Mouse (Mus musculus) G1E (cell line): ENCODE measurements around the gene Tdrd9. TPM values are rescaled to one million over a fixed set of nuclear protein-coding genes. Genes with fewer than 3 reads are reported as not detected.
"Not testable (repeated sequence)": the region's sequence is repeated elsewhere in the genome, so short reads cannot be mapped to it uniquely, and the experiment has no call there.

Experiments
- ATAC-seq: 2 replicates; pipeline ENCODE4 v1.8.0; 2016; ENCODE audit warnings: mild to moderate bottlenecking; ENCODE audit not compliant: insufficient number of reproducible peaks, poor library complexity, low FRiP score, severe bottlenecking; ENCODE audit errors: extremely low read depth
- DNase-seq: peaks from one replicate; pipeline ENCODE4 v3.0.0; 2012; ENCODE audit warnings: low spot score
- H3K27me3 ChIP-seq: 2 replicates; pipeline ENCODE4 v1.6.1; 2012; ENCODE audit warnings: mild to moderate bottlenecking, low read length, inconsistent platforms; ENCODE audit not compliant: insufficient read depth
- H3K36me3 ChIP-seq: replicated peaks from 2 replicates; pipeline ENCODE3; 2012; ENCODE audit warnings: mild to moderate bottlenecking, inconsistent platforms
- H3K4me1 ChIP-seq: 2 replicates; pipeline ENCODE4 v1.6.1; 2012; ENCODE audit warnings: low read depth, low read length, inconsistent platforms, mixed read lengths; ENCODE audit not compliant: insufficient read depth
- H3K4me3 ChIP-seq: 2 replicates; pipeline ENCODE4 v1.5.1; 2012; ENCODE audit warnings: low read depth, mild to moderate bottlenecking, inconsistent platforms, low read length, moderate library complexity, mixed read lengths
- H3K9me3 ChIP-seq: replicated peaks from 2 replicates; pipeline ENCODE4 v1.6.1; 2012; ENCODE audit warnings: inconsistent platforms
- CTCF ChIP-seq: IDR thresholded peaks from 2 replicates; pipeline ENCODE4 v1.5.1; 2012; ENCODE audit warnings: low read depth, low read length, inconsistent platforms, mixed read lengths
- GATA1 ChIP-seq: IDR thresholded peaks from 2 replicates; pipeline ENCODE4 v1.6.1; 2012; ENCODE audit warnings: borderline replicate concordance, low read length, inconsistent platforms, mixed read lengths
- GATA2 ChIP-seq: IDR thresholded peaks from 2 replicates; pipeline ENCODE4 v1.6.1; 2012; ENCODE audit warnings: low read depth, low read length, inconsistent platforms, borderline replicate concordance
- POLR2AphosphoS5 ChIP-seq: IDR thresholded peaks from 2 replicates; pipeline ENCODE4 v1.6.1; 2012; ENCODE audit warnings: low read depth, low read length, inconsistent platforms; ENCODE audit not compliant: insufficient replicate concordance
- TAL1 ChIP-seq: conservative IDR thresholded peaks from 2 replicates; pipeline ENCODE4 v1.6.1; 2012; ENCODE audit warnings: low read depth, low read length, inconsistent platforms, mixed read lengths
- polyA plus RNA-seq: library from polyadenylated mRNA; stranded (reverse); fragments of >175 nt; gene quantifications from 2 replicates; pipeline ENCODE4 v1.2.3, GENCODE M21; 2012
- total RNA-seq, 2 experiments: library from RNA; stranded (forward) in 1 of 2; stranded (reverse) in 1 of 2; fragments of 200-1000 nt in 1 of 2; fragments of >200 nt in 1 of 2; fragmentation: Nextera tagmentation in 1 of 2; gene quantifications; 2 replicates each; pipeline ENCODE4 v1.2.3; 2014 to 2017

The Tdrd9 gene
- total and polyA plus RNA-seq, 3 experiments, result 0.76 TPM; not detected in 2

GRCm38 (mm10) chr12:111945115-111945514, 26.2 kb upstream of the Tdrd9 start:
- Histone ChIP-seq H3K4me3 (peak overlapping the region; percentile 72; the same call in 1 of the 2 replicates), H3K27me3 (peaks cover 7% of the 10 kb centered on the region; the same call in 1 of the 2 replicates), H3K36me3 (peaks cover 31% of the 10 kb centered on the region), H3K9me3 (no peaks in the 10 kb centered on the region), H3K4me1 (peaks cover 64% of the 10 kb centered on the region)
- DNase-seq (peak; percentile 85), ATAC-seq (peak; percentile 35)
- peak; percentile 86 for TF ChIP-seq TAL1
- TF ChIP-seq GATA2, result no peak

- DNase-seq, H3K9me3 ChIP-seq: not testable (repeated sequence)
- peaks cover 12% of the 10 kb centered on the region for H3K27me3 ChIP-seq
- peaks cover 60% of the 10 kb centered on the region for H3K4me1 ChIP-seq
- ATAC-seq, result peak; percentile 40
- 0 out of 2 replicates have a peak, but pooled peaks have one; percentile 5 for TF ChIP-seq POLR2AphosphoS5
- H3K4me3 ChIP-seq, result peak overlapping the region; percentile 72; the same call in 1 of the 2 replicates
- H3K36me3 ChIP-seq, result peaks cover 24% of the 10 kb centered on the region
These were observed 25.3 kb upstream of the Tdrd9 start for GRCm38 (mm10) chr12:111945765-111946655.

GRCm38 (mm10) chr12:111946716-111947115, 24.6 kb upstream of the Tdrd9 start:
- Histone ChIP-seq H3K27me3 (peaks cover 14% of the 10 kb centered on the region), H3K36me3 (peaks cover 19% of the 10 kb centered on the region), H3K4me1 (peaks cover 58% of the 10 kb centered on the region), H3K4me3 (peak overlapping the region; percentile 72; the same call in 1 of the 2 replicates), H3K9me3 (no peaks in the 10 kb centered on the region)
- peak; percentile 77; the same call in 1 of the 2 replicates for TF ChIP-seq CTCF
- no peak for TF ChIP-seq TAL1
- 0 out of 2 replicates have a peak, but pooled peaks have one; percentile 3 for TF ChIP-seq POLR2AphosphoS5
- TF ChIP-seq GATA2, result no peak
- no peak for TF ChIP-seq GATA1
- DNase-seq, result peak; percentile 86
- ATAC-seq, result peak; percentile 23

GRCm38 (mm10) chr12:111950486-111950885, 20.9 kb upstream of the Tdrd9 start:
- H3K27me3 ChIP-seq, result peaks cover 35% of the 10 kb centered on the region

GRCm38 (mm10) chr12:111951701-111952100, 19.7 kb upstream of the Tdrd9 start:
- Histone ChIP-seq H3K27me3 (peaks cover 42% of the 10 kb centered on the region), H3K4me3 (no peak overlapping the region), H3K4me1 (peaks cover 14% of the 10 kb centered on the region), H3K36me3 (peaks cover 2% of the 10 kb centered on the region), H3K9me3 (no peaks in the 10 kb centered on the region)
- TF ChIP-seq GATA2 (no peak), TAL1 (no peak)
- DNase-seq (no peak), ATAC-seq (no peak)

More at GRCm38 (mm10) chr12:111950486-111950885, 20.9 kb upstream of the Tdrd9 start:
- DNase-seq (no peak), ATAC-seq (no peak)
- Histone ChIP-seq H3K36me3 (peaks cover 2% of the 10 kb centered on the region), H3K4me1 (peaks cover 24% of the 10 kb centered on the region), H3K9me3 (no peaks in the 10 kb centered on the region), H3K4me3 (no peak overlapping the region)
- no peak for TF ChIP-seq TAL1
- TF ChIP-seq CTCF, result no peak
- TF ChIP-seq POLR2AphosphoS5, result no peak
- no peak for TF ChIP-seq GATA1
- TF ChIP-seq GATA2, result no peak

DNA sequence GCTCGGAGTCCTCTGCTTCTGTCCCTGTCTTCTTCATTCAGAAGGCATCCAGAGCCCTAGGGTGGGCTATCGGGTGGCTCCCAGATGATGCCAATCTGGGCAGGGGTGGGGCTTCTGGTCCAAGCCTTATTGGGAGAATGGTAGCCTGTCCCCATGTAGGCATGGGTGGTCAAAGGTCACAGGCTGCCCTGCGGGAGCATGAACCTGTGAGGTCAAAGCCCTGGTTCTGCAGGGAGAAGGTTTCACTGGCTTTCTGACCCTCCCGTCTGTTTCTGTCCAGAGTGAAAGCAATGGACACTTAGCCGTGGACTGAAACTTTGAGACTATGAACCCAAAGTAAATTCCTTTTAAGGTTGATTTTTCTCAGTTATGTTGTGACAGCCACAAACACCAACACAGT, 15.2 kb upstream of the Tdrd9 start:
- Histone ChIP-seq H3K4me3 (no peak overlapping the region), H3K4me1 (peaks cover 11% of the 10 kb centered on the region), H3K36me3 (peaks cover 30% of the 10 kb centered on the region), H3K9me3 (0 out of 2 replicates have a peak, but pooled peaks cover 4% of the 10 kb centered on the region), H3K27me3 (peaks cover 28% of the 10 kb centered on the region)
- ATAC-seq, result no peak
- no peak for DNase-seq
- no peak for TF ChIP-seq GATA1
- no peak for TF ChIP-seq TAL1
- no peak for TF ChIP-seq POLR2AphosphoS5
- no peak for TF ChIP-seq GATA2
- no peak for TF ChIP-seq CTCF
